Mouse (Mus musculus) CH12.LX (cell line): ENCODE data around the gene Suclg2. TPM values are rescaled to one million over a fixed set of nuclear protein-coding genes. Genes with fewer than 3 reads are reported as not detected.
A peak's percentile ranks its signal among the peaks of the same experiment; 100 is the strongest.

ENCODE experiments used
- DNase-seq: peaks from one replicate; pipeline ENCODE4 v3.0.0-alpha.2; 2013; ENCODE audit errors: extremely low read depth
- H3K27ac ChIP-seq: 2 replicates; pipeline ENCODE4 v1.5.1; 2012; ENCODE audit warnings: low read depth, mild to moderate bottlenecking, control low read depth, moderate library complexity; ENCODE audit not compliant: insufficient read depth
- H3K27me3 ChIP-seq: replicated peaks from 2 replicates; pipeline ENCODE3; 2012; ENCODE audit warnings: inconsistent platforms
- H3K36me3 ChIP-seq, 2 experiments: replicated peaks in 1 of 2; 2 replicates each; pipeline versions ENCODE3 to v1.6.1; 2012; ENCODE audit warnings: inconsistent platforms in 1 of 2, low read length in 1 of 2, mild to moderate bottlenecking in 1 of 2, mixed read lengths in 1 of 2, moderate library complexity in 1 of 2; ENCODE audit not compliant: control insufficient read depth in 1 of 2, insufficient read depth in 1 of 2
- H3K4me1 ChIP-seq, 2 experiments: 2 replicates each; pipeline ENCODE4 v1.6.1; 2012; ENCODE audit warnings: inconsistent platforms in 1 of 2, moderate library complexity in 1 of 2; ENCODE audit not compliant: insufficient read depth in 2 of 2, control insufficient read depth in 1 of 2
- H3K4me2 ChIP-seq: 2 replicates; pipeline ENCODE4 v1.6.1; 2012; ENCODE audit warnings: low read depth, mild to moderate bottlenecking, control low read depth; ENCODE audit not compliant: poor library complexity, insufficient read depth, severe bottlenecking
- H3K4me3 ChIP-seq, 3 experiments: fragments of 150-350 bp in 1 of 3; sonication (generic) in 1 of 3; replicated peaks in 1 of 3; 2 replicates each; pipeline versions ENCODE3 to v1.5.1; 2011 to 2012; ENCODE audit warnings: low read depth in 2 of 3, low read length in 2 of 3, mild to moderate bottlenecking in 2 of 3, moderate library complexity in 2 of 3, control low read depth in 1 of 3, improper control_type of control experiment in 1 of 3, inconsistent platforms in 1 of 3, mixed read lengths in 1 of 3; ENCODE audit not compliant: poor library complexity in 1 of 3
- H3K79me2 ChIP-seq: replicated peaks from 2 replicates; pipeline ENCODE4 v1.6.1; 2012; ENCODE audit warnings: mild to moderate bottlenecking, moderate library complexity; ENCODE audit not compliant: control insufficient read depth, poor library complexity, insufficient read depth, severe bottlenecking; ENCODE audit errors: extremely low read depth
- H3K9ac ChIP-seq: 2 replicates; pipeline ENCODE4 v1.6.1; 2012; ENCODE audit warnings: low read depth, mild to moderate bottlenecking, control low read depth, moderate library complexity; ENCODE audit not compliant: insufficient read depth
- H3K9me3 ChIP-seq: replicated peaks from 2 replicates; pipeline ENCODE3; 2012; ENCODE audit warnings: low read length, inconsistent platforms, mixed read lengths
- CHD2 ChIP-seq: IDR thresholded peaks from 2 replicates; pipeline ENCODE4 v1.6.1; 2011; ENCODE audit warnings: low read length, improper control_type of control experiment
- CTCF ChIP-seq, 2 experiments: IDR thresholded peaks in 1 of 2; conservative IDR thresholded peaks in 1 of 2; 2 replicates each; pipeline ENCODE4 v1.5.1; 2011 to 2012; ENCODE audit warnings: low read depth in 2 of 2, low read length in 2 of 2, improper control_type of control experiment in 1 of 2, inconsistent platforms in 1 of 2, mild to moderate bottlenecking in 1 of 2, moderate library complexity in 1 of 2
- E2F4 ChIP-seq: IDR thresholded peaks from 2 replicates; pipeline ENCODE4 v1.6.1; 2011; ENCODE audit warnings: low read depth, low read length, improper control_type of control experiment; ENCODE audit not compliant: insufficient replicate concordance
- EP300 ChIP-seq: IDR thresholded peaks from 2 replicates; pipeline ENCODE4 v1.6.1; 2011; ENCODE audit warnings: low read length, improper control_type of control experiment
- ETS1 ChIP-seq: conservative IDR thresholded peaks from 2 replicates; pipeline ENCODE4 v1.6.1; 2012; ENCODE audit warnings: low read depth, mild to moderate bottlenecking, inconsistent platforms, low read length, improper control_type of control experiment, moderate library complexity
- GABPA ChIP-seq: IDR thresholded peaks from 2 replicates; pipeline ENCODE4 v1.6.1; 2012; ENCODE audit warnings: low read depth, low read length, improper control_type of control experiment, inconsistent platforms; ENCODE audit not compliant: insufficient replicate concordance
- IRF4 ChIP-seq: IDR thresholded peaks from 2 replicates; pipeline ENCODE4 v1.6.1; 2014; ENCODE audit warnings: low read depth, mild to moderate bottlenecking, inconsistent platforms, low read length, improper control_type of control experiment
- JUN ChIP-seq: IDR thresholded peaks from 2 replicates; pipeline ENCODE4 v1.6.1; 2011; ENCODE audit warnings: low read depth, mild to moderate bottlenecking, low read length, improper control_type of control experiment, moderate library complexity; ENCODE audit not compliant: insufficient read depth
- KAT2A ChIP-seq: IDR thresholded peaks from 2 replicates; pipeline ENCODE4 v1.6.1; 2012; ENCODE audit warnings: low read length, improper control_type of control experiment, inconsistent platforms; ENCODE audit not compliant: insufficient replicate concordance
- MAFK ChIP-seq: IDR thresholded peaks from 2 replicates; pipeline ENCODE4 v1.6.1; 2011; ENCODE audit warnings: low read length, improper control_type of control experiment; ENCODE audit not compliant: insufficient replicate concordance
- MAX ChIP-seq: IDR thresholded peaks from 2 replicates; pipeline ENCODE4 v1.6.1; 2011; ENCODE audit warnings: low read length, improper control_type of control experiment
- NELFE ChIP-seq: IDR thresholded peaks from 2 replicates; pipeline ENCODE4 v1.6.1; 2011; ENCODE audit warnings: low read depth, low read length, improper control_type of control experiment
- NRF1 ChIP-seq: IDR thresholded peaks from 2 replicates; pipeline ENCODE4 v1.6.1; 2014; ENCODE audit warnings: low read depth, mild to moderate bottlenecking, inconsistent platforms, low read length, improper control_type of control experiment, moderate library complexity
- PAX5 ChIP-seq: IDR thresholded peaks from 2 replicates; pipeline ENCODE4 v1.6.1; 2012; ENCODE audit warnings: low read length, inconsistent platforms, mixed read lengths
- RAD21 ChIP-seq: IDR thresholded peaks from 2 replicates; pipeline ENCODE4 v1.6.1; 2011; ENCODE audit warnings: low read depth, mild to moderate bottlenecking, low read length, improper control_type of control experiment, moderate library complexity
- RCOR1 ChIP-seq: conservative IDR thresholded peaks from 2 replicates; pipeline ENCODE4 v1.6.1; 2012; ENCODE audit warnings: low read depth, mild to moderate bottlenecking, inconsistent platforms, low read length, improper control_type of control experiment
- SMC3 ChIP-seq: IDR thresholded peaks from 2 replicates; pipeline ENCODE4 v1.6.1; 2011; ENCODE audit warnings: low read depth, low read length, improper control_type of control experiment
- TCF12 ChIP-seq: IDR thresholded peaks from 2 replicates; pipeline ENCODE4 v1.6.1; 2014; ENCODE audit warnings: low read depth, mild to moderate bottlenecking, inconsistent platforms, low read length, improper control_type of control experiment
- USF2 ChIP-seq: conservative IDR thresholded peaks from 2 replicates; pipeline ENCODE4 v1.6.1; 2011; ENCODE audit warnings: low read depth, low read length, improper control_type of control experiment
- ZMIZ1 ChIP-seq: IDR thresholded peaks from 2 replicates; pipeline ENCODE4 v1.6.1; 2012; ENCODE audit warnings: low read depth, mild to moderate bottlenecking, inconsistent platforms, low read length, improper control_type of control experiment
- ZNF384 ChIP-seq: IDR thresholded peaks from 2 replicates; pipeline ENCODE4 v1.6.1; 2012; ENCODE audit warnings: low read depth, low read length, improper control_type of control experiment, inconsistent platforms
- dilution Hi-C: fragments of 300-500 bp; cut with MboI; formaldehyde crosslinking; loops from 2 replicates; pipeline ENCODE4 v1.14.3; 2020; ENCODE audit warnings: low sequenced_read_pairs; ENCODE audit not compliant: extremely low pct_unique_long_range_greater_than_20kb, extremely low pct_ligation_motif_present
- in situ Hi-C: fragments of 300-500 bp; cut with MboI; formaldehyde crosslinking; loops from 3 replicates; pipeline ENCODE4 v1.14.3; 2019; ENCODE audit warnings: low sequenced_read_pairs, low pct_ligation_motif_present, low pct_unique_long_range_greater_than_20kb, mixed read lengths
- polyA plus RNA-seq: library from polyadenylated mRNA; unstranded; fragments of >175 nt; gene quantifications from 2 replicates; pipeline ENCODE4 v1.2.1, GENCODE M21; 2012; ENCODE audit warnings: low read depth; ENCODE audit not compliant: insufficient read length
- total RNA-seq, 2 experiments: library from RNA; depleted of rRNA; stranded (reverse); fragments of 300-350 nt in 1 of 2; fragments of >200 nt in 1 of 2; gene quantifications; 2 replicates each; pipeline ENCODE4 v1.2.3; 2012 to 2014

The Suclg2 gene
- total and polyA plus RNA-seq, 3 experiments: 46.5 to 86.2 (median 48.3) TPM

DNA sequence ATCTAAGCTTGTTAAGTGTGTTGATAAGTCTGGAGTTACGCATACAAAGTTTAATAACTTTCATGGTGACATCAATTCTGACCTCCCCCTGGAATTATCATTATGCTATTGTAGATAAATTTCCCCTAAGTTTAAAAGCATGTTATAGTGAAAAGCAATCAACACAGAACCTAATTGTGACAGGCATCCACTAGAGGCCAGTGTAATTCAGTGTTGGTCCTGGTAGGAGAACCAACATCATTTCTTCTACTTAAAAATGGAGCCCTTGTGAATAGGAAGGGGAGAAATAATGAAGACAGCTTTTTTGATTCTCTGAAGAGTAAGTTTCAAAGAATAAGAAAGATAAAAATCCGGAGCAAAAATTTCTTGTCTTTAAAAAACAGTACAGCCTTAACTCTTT lies 200.2 kb downstream of the Suclg2 start:
- peak; percentile 8 for DNase-seq
- H3K4me3 ChIP-seq: no peak overlapping the region
- H3K79me2 ChIP-seq: no peaks in the 10 kb centered on the region
- dilution Hi-C loops: no loop called here
- TF ChIP-seq ZNF384 (no peak), MAFK (no peak), E2F4 (no peak), RAD21 (peak; percentile 60), USF2 (no peak), GABPA (no peak), SMC3 (0 out of 2 replicates have a peak, but pooled peaks have one; percentile 13), CTCF (conservative IDR thresholded peaks at IDR 0.05 in 1 of 2, IDR thresholded peaks at IDR 0.05 in 1 of 2; ENCODE audit: low read depth in 2 of 2, low read length in 2 of 2) (peak in 1 of 2 experiments; percentile 52; a peak in 2 of 4 replicates)
- no peak overlapping the region for H3K9ac ChIP-seq
- H3K27me3 ChIP-seq: no peaks in the 10 kb centered on the region
- in situ Hi-C loops: no loop called here
- H3K9me3 ChIP-seq: no peaks in the 10 kb centered on the region
- no peak overlapping the region for H3K27ac ChIP-seq
- no peak overlapping the region for H3K4me2 ChIP-seq
- no peaks in the 10 kb centered on the region for H3K4me1 ChIP-seq
- H3K36me3 ChIP-seq: peaks cover 2 to 68% of the 10 kb centered on the region in 2 experiments

DNA sequence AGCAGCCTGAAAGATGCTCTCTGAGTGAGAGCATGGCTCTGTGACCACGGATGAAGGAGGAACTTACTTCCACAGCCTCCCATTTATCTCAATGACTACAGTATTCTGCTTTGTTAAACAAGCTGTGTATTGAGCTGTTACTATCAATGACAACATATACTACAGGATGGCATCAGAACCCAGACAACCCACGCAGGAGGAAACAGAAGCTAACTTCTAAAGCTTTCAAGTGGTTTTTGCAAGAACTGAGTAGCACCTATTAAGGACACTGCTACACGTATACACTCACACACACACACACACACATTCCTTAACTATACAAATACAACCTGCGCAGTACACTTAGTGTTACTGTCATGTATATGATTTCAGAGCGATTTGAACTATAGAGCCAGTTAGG lies 202.9 kb downstream of the Suclg2 start:
- no peak overlapping the region for H3K4me2 ChIP-seq
- no peaks in the 10 kb centered on the region for H3K4me1 ChIP-seq
- H3K4me3 ChIP-seq: no peak overlapping the region
- dilution Hi-C loops: no loop called here
- no peaks in the 10 kb centered on the region for H3K27me3 ChIP-seq
- H3K9ac ChIP-seq: no peak overlapping the region
- no peak for DNase-seq
- peaks cover 2 to 57% of the 10 kb centered on the region in 2 experiments for H3K36me3 ChIP-seq
- TF ChIP-seq JUN: no peak
- TF ChIP-seq ETS1: no peak
- TF ChIP-seq TCF12: no peak
- no peak for TF ChIP-seq ZNF384
- no peak for TF ChIP-seq KAT2A
- TF ChIP-seq IRF4: no peak
- no peak for TF ChIP-seq MAX
- no peak for TF ChIP-seq USF2
- no peak for TF ChIP-seq EP300
- TF ChIP-seq MAFK: no peak
- TF ChIP-seq NRF1: no peak
- no peak for TF ChIP-seq RCOR1
- TF ChIP-seq PAX5: no peak
- no peak for TF ChIP-seq CHD2
- no peak for TF ChIP-seq NELFE
- TF ChIP-seq ZMIZ1: no peak
- no peaks in the 10 kb centered on the region for H3K9me3 ChIP-seq
- no peak overlapping the region for H3K27ac ChIP-seq
- in situ Hi-C loops: no loop called here
- H3K79me2 ChIP-seq: no peaks in the 10 kb centered on the region
